Mouse (Mus musculus): ENCODE measurements at regions not wholly inside any gene's neighbourhood (a gene's known extent, or its start where the extent isn't known, plus 50 kb on each side); places are given as distances from the start of the nearest gene placed in this dataset.

- TF ChIP-seq GATA1 (IDR thresholded peaks at IDR 0.05; ENCODE audit: low read length), result no peak
These were observed 153.5 kb downstream of the Gm45692 start for GRCm38 (mm10) chr8:26272675-26273414.

- no peak for TF ChIP-seq GATA1 (IDR thresholded peaks at IDR 0.05; ENCODE audit: low read length)
These were observed 154.1 kb downstream of the Gm45692 start for GRCm38 (mm10) chr8:26273415-26273760.

GRCm38 (mm10) chr8:26273792-26274191, 154.5 kb downstream of the Gm45692 start:
- no peak for TF ChIP-seq GATA1 (IDR thresholded peaks at IDR 0.05; ENCODE audit: low read length)

GRCm38 (mm10) chr8:26274481-26274880, 155.1 kb downstream of the Gm45692 start:
- TF ChIP-seq GATA1 (IDR thresholded peaks at IDR 0.05; ENCODE audit: low read length), result no peak

- TF ChIP-seq GATA1 (IDR thresholded peaks at IDR 0.05; ENCODE audit: low read length), result no peak
These were observed 163.0 kb downstream of the Gm45692 start for GRCm38 (mm10) chr8:26282156-26282935.

- no peak for TF ChIP-seq GATA1 (IDR thresholded peaks at IDR 0.05; ENCODE audit: low read length)
These were observed 164.6 kb downstream of the Gm45692 start for GRCm38 (mm10) chr8:26283957-26284356.

- no peak for TF ChIP-seq GATA1 (IDR thresholded peaks at IDR 0.05; ENCODE audit: low read length)
These were observed 168.3 kb downstream of the Gm45692 start for GRCm38 (mm10) chr8:26287665-26288064.

GRCm38 (mm10) chr8:26288163-26288562, 168.8 kb downstream of the Gm45692 start:
- TF ChIP-seq GATA1 (IDR thresholded peaks at IDR 0.05; ENCODE audit: low read length), result no peak

- no peak for TF ChIP-seq GATA1 (IDR thresholded peaks at IDR 0.05; ENCODE audit: low read length)
These were observed 178.9 kb downstream of the Gm45692 start for GRCm38 (mm10) chr8:26298066-26298804.

GRCm38 (mm10) chr8:26300246-26300645, 180.9 kb downstream of the Gm45692 start:
- no peak for TF ChIP-seq GATA1 (IDR thresholded peaks at IDR 0.05; ENCODE audit: low read length)

GRCm38 (mm10) chr8:26301961-26302360, 182.6 kb downstream of the Gm45692 start:
- TF ChIP-seq GATA1 (IDR thresholded peaks at IDR 0.05; ENCODE audit: low read length), result no peak

- TF ChIP-seq GATA1 (IDR thresholded peaks at IDR 0.05; ENCODE audit: low read length), result no peak
These were observed 185.2 kb downstream of the Gm45692 start for GRCm38 (mm10) chr8:26304566-26304965.

- TF ChIP-seq GATA1 (IDR thresholded peaks at IDR 0.05; ENCODE audit: low read length), result no peak
These were observed 185.9 kb downstream of the Gm45692 start for GRCm38 (mm10) chr8:26305061-26305879.

GRCm38 (mm10) chr8:26308121-26308641, 188.8 kb downstream of the Gm45692 start:
- TF ChIP-seq GATA1 (IDR thresholded peaks at IDR 0.05; ENCODE audit: low read length), result no peak

GRCm38 (mm10) chr8:26309764-26310163, 190.4 kb downstream of the Gm45692 start:
- TF ChIP-seq GATA1 (IDR thresholded peaks at IDR 0.05; ENCODE audit: low read length), result no peak

Measured in G1E-ER4 (cell line).